Mouse (Mus musculus) ES-E14 (cell line): ENCODE data around the gene Cd4. TPM values are rescaled to one million over a fixed set of nuclear protein-coding genes. Genes with fewer than 3 reads are reported as not detected.

Source experiments
- DNase-seq: peaks from one replicate; pipeline ENCODE4 v3.0.0-alpha.2; 2013; ENCODE audit warnings: low read depth, low spot score
- H3K27ac ChIP-seq: 2 replicates; pipeline ENCODE4 v1.5.1; 2012; ENCODE audit warnings: low read depth, mild to moderate bottlenecking, low read length, moderate library complexity, mixed read lengths; ENCODE audit not compliant: poor library complexity, insufficient read depth, severe bottlenecking
- H3K36me3 ChIP-seq: 2 replicates; pipeline ENCODE4 v1.6.1; 2012; ENCODE audit warnings: mild to moderate bottlenecking, low read length, moderate library complexity, mixed read lengths; ENCODE audit not compliant: control insufficient read depth, poor library complexity, insufficient read depth, severe bottlenecking
- H3K4me1 ChIP-seq, 2 experiments: fragments of 150-350 bp in 1 of 2; sonication (generic) in 1 of 2; 2 replicates each; pipeline ENCODE4 v1.6.1; 2012; ENCODE audit warnings: low read length in 2 of 2, mild to moderate bottlenecking in 1 of 2, mixed read lengths in 1 of 2; ENCODE audit not compliant: control insufficient read depth in 2 of 2, insufficient read depth in 2 of 2, poor library complexity in 1 of 2
- H3K4me3 ChIP-seq, 2 experiments: fragments of 150-350 bp in 1 of 2; sonication (generic) in 1 of 2; 2 replicates each; pipeline ENCODE4 v1.5.1; 2012; ENCODE audit warnings: low read length in 2 of 2, low read depth in 1 of 2, mild to moderate bottlenecking in 1 of 2, mixed read lengths in 1 of 2; ENCODE audit not compliant: insufficient read depth in 1 of 2, poor library complexity in 1 of 2, severe bottlenecking in 1 of 2
- H3K9ac ChIP-seq: 2 replicates; pipeline ENCODE4 v1.6.1; 2012; ENCODE audit warnings: low read depth, mild to moderate bottlenecking, low read length, mixed read lengths; ENCODE audit not compliant: poor library complexity, insufficient read depth, severe bottlenecking
- H3K9me3 ChIP-seq: fragments of 150-350 bp; sonication (generic); 2 replicates; pipeline ENCODE4 v1.6.1; 2012; ENCODE audit warnings: low read depth, mild to moderate bottlenecking, low read length; ENCODE audit not compliant: control insufficient read depth, insufficient read depth
- CHD2 ChIP-seq: IDR thresholded peaks from 2 replicates; pipeline ENCODE4 v1.6.1; 2014; ENCODE audit warnings: mild to moderate bottlenecking, low read depth, low read length, inconsistent platforms
- HCFC1 ChIP-seq: IDR thresholded peaks from 2 replicates; pipeline ENCODE4 v1.6.1; 2012; ENCODE audit warnings: low read length, inconsistent platforms, borderline replicate concordance; ENCODE audit not compliant: insufficient read depth
- MAFK ChIP-seq: IDR thresholded peaks from 2 replicates; pipeline ENCODE4 v1.6.1; 2014; ENCODE audit warnings: mild to moderate bottlenecking, low read depth, low read length, inconsistent platforms; ENCODE audit not compliant: insufficient read depth
- ZC3H11A ChIP-seq: IDR thresholded peaks from 2 replicates; pipeline ENCODE4 v1.6.1; 2012; ENCODE audit warnings: low read depth, mild to moderate bottlenecking, inconsistent platforms, low read length, borderline replicate concordance
- ZNF384 ChIP-seq: IDR thresholded peaks from 2 replicates; pipeline ENCODE4 v1.6.1; 2012; ENCODE audit warnings: low read depth, low read length, inconsistent platforms
- in situ Hi-C, 2 experiments: fragments of 600-800 bp; cut with MboI; formaldehyde crosslinking; loops; one replicate each; pipeline ENCODE4 v1.15.1; 2025; ENCODE audit warnings: low sequenced_read_pairs in 2 of 2, inconsistent platforms in 1 of 2; ENCODE audit not compliant: unreplicated experiment in 2 of 2
- total RNA-seq: library from RNA; depleted of rRNA; stranded (reverse); fragments of 300-350 nt; gene quantifications from 2 replicates; pipeline ENCODE4 v1.2.3, GENCODE M21; 2012

Gene Cd4
- total RNA-seq, 1 experiment = 0.49 TPM

DNA sequence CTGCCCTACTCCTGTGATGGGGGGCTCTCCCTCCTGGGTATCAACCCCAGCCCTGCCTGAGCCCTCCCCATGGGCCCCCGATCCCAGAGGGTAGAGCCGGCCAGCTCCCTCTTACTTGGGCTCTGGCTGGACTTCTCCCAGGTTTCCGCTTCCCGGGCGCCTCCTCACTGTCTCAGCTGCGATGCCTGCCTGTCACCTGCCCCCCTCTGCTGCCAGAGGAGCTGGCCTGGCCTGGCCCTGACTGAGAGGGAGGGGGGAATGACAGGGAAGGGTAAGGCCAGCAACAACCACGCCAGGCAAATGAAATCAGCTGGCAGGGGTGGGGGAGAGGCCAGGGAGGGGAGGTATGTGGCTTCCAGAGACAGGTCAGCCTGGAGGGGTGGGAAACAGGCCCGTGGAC lies 48.2 kb downstream of the Cd4 start:
- TF ChIP-seq ZC3H11A (no peak), CHD2 (no peak), HCFC1 (no peak), MAFK (no peak), ZNF384 (no peak)
- H3K4me3 ChIP-seq = no peak overlapping the region
- H3K4me1 ChIP-seq = peaks cover 0 to 11% of the 10 kb centered on the region in 2 experiments; a peak in 1 of 4 replicates
- H3K9ac ChIP-seq = no peak overlapping the region
- in situ Hi-C loops = no loop called here
- H3K9me3 ChIP-seq = no peaks in the 10 kb centered on the region
- no peak for DNase-seq
- no peaks in the 10 kb centered on the region for H3K36me3 ChIP-seq
- no peak overlapping the region for H3K27ac ChIP-seq

DNA sequence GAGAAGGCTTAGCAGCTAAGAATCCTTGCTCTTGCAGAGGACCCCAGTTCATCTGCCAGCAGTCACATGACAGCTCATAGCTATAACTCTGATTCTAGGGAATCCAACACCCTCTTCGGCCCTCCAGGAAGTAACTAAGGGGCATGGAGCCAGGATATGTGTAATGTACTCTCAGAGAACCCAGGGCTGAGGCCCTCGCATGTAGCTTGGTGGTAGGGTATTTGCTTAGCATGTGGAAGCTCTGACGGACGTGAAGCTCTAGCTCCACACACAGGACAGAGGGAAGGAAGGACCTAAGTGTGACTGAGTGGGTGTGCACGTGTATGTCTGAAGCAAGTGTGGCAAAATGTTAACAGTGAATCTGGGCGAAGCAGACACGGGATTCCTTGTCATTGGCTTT lies 51.6 kb downstream of the Cd4 start:
- Histone ChIP-seq H3K9me3 (no peaks in the 10 kb centered on the region), H3K27ac (no peak overlapping the region), H3K4me3 (no peak overlapping the region), H3K36me3 (peaks cover 26% of the 10 kb centered on the region), H3K4me1 (peaks cover 0 to 10% of the 10 kb centered on the region in 2 experiments; a peak in 1 of 4 replicates), H3K9ac (no peak overlapping the region)
- DNase-seq = no peak
- in situ Hi-C loops = no loop called here
- TF ChIP-seq MAFK (no peak), ZNF384 (no peak), HCFC1 (no peak), CHD2 (no peak), ZC3H11A (no peak)

DNA sequence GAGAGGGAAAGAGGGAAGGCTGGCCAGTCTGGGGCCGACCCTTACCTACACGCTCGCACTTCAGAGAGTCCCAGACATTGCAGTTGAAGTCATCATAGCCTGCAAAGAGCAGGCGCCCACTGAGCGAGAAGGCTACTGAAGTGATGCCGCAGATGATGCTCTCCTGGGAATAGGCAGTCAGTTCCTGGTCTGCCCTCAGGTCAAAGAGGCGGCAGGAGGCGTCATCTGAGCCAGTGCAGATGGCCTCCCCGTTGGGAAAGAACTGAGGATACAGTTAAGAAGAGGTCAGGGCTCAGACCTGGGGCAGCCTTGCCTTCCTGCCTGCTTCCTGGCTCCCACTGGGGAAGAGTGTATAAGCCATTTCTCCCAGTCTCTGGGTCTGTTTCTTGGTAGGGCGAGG lies 52.5 kb downstream of the Cd4 start:
- Histone ChIP-seq H3K4me1 (peaks cover 0 to 10% of the 10 kb centered on the region in 2 experiments; a peak in 1 of 4 replicates), H3K9ac (no peak overlapping the region)
- in situ Hi-C loops = no loop called here

DNA sequence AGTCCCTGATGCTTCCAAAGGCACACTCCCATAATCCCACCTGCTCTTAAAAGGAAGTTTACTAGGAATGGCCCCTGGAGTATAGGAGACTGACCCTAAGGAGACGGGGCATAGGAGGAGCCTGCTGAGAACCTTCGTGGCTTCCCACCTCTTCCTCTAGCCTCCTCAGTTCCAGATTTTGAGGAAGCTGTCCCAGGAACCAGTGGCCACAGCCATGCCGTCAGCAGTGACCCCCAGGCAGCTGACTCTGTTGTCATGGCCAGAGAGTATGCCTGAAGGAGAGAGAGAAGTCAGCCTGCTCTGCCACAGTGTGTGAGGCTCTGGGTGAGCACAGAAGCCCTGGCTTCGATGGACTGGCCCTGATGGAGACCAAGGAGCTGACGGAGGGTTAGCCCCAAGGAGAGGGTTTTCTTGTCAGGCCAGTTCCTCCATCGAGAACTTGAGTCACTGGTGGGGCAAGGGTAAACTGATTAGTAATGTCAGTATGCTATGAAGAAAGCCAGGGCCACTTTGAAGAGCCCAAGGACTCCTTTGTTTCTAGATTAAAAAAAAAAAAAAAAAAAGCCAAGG lies 53.4 kb downstream of the Cd4 start:
- in situ Hi-C loops = no loop called here
- Histone ChIP-seq H3K9me3 (no peaks in the 10 kb centered on the region), H3K4me1 (peaks cover 0 to 10% of the 10 kb centered on the region in 2 experiments; a peak in 1 of 4 replicates), H3K9ac (no peak overlapping the region), H3K4me3 (no peak overlapping the region), H3K27ac (no peak overlapping the region), H3K36me3 (peaks cover 28% of the 10 kb centered on the region)
- TF ChIP-seq HCFC1 (no peak), ZNF384 (no peak), ZC3H11A (no peak), MAFK (no peak), CHD2 (no peak)
- DNase-seq = no peak

More for the DNA sequence above, 52.5 kb downstream of the Cd4 start:
- Histone ChIP-seq H3K9me3 (no peaks in the 10 kb centered on the region), H3K36me3 (peaks cover 28% of the 10 kb centered on the region), H3K4me3 (no peak overlapping the region), H3K27ac (no peak overlapping the region)
- DNase-seq = no peak
- TF ChIP-seq ZC3H11A (no peak), CHD2 (no peak), ZNF384 (no peak), MAFK (no peak), HCFC1 (no peak)
